Mouse (Mus musculus): ENCODE results near the gene Wbp4.
"Not testable (repeated sequence)": the region's sequence is repeated elsewhere in the genome, so short reads cannot be mapped to it uniquely, and the experiment has no call there.

Gene Wbp4

GRCm38 (mm10) chr14:79481339-79482151 lies at the start of gene Wbp4:
Gene Wbp4 (minus strand): TSS chr14:79481520.
- peak; percentile 95 for DNase-seq

DNA sequence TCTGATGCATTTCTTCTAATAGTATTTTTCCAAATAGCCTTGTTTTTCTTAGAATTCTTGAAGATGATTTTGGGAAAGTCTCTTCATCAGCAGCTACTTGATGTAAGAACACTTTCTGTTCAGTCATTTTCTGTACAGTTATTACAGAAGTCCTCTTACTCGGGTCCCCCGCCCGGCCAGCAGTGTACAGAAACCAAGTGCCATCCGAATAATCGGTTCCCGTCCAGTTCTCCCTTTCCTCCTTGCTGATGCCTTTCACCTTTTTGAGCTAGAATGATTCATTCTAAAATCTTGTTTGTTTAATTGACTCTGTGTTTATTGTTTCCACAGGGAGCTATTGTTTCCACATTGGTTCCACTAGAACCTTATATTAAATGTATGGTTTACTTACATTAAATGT lies 49.4 kb upstream of the Wbp4 start:
- DNase-seq = no peak

DNA sequence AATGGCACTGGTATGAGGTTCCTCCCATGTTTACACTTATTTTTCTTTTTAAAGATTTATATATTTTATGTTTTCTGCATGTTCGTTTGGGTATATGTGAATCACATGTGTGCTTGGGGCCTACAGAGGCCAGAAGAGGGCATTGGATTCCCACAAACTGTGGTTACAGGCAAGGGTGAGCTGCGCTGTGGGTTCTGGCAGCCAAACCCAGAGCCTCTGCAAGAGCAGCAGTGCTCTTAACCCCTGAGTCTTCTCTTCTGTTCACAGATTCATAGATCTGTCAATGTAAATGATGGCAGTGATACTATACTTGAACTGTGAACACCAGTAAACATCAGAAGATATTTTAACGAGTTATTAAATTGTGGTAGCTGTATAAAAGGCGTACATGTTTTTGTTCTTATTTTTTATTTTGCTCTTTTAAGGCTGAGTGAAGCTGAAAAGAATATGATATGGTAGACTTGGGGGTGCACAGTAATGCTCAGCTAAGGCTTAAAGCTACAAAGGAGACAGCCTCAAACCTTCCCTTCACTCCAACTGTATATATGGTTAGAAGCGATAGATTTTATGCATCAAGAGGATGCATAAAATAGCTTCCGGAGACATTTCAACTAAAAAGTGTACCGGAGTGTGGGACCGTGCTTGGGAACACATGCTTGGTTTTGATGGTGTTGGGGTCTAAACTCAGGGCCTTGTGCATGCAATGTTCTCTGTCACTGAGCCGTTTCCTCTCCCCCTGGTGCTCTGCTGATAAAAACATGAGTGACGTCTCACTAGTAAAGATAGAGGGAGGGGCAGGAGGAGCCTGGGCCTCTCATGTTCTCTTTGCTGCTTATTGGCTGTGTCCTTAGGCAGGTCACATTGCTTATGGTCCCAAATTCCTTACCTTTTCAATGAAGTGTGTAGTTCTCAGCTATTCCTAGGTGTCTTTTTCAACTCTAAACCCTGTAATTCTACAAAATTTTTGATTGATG lies 48.5 kb upstream of the Wbp4 start:
- DNase-seq = no peak

DNA sequence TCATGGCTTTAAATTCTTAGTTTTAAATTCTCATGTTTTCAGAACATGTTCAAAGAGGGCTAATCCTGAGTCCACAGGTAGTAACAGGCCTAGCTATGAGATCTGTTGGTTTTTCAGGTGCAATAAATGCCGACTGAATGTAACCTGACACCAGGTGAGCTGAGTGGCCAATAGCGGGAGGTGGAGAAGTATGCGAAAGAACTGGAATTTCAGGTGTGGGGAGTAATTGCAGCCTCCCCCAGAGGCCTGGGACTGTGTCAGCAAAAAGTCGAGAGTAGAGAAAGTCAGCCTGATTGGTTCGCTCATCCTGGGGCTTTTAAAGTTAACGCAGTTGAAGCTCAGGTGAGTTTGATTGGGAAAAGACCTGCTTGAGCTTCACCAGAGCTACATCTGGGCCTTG lies 46.4 kb upstream of the Wbp4 start:
- DNase-seq = no peak

GRCm38 (mm10) chr14:79526106-79526505 lies 44.8 kb upstream of the Wbp4 start:
- DNase-seq = not testable (repeated sequence)

- DNase-seq = peak; percentile 48
Observed at GRCm38 (mm10) chr14:79522387-79522786, 41.1 kb upstream of the Wbp4 start.

DNA sequence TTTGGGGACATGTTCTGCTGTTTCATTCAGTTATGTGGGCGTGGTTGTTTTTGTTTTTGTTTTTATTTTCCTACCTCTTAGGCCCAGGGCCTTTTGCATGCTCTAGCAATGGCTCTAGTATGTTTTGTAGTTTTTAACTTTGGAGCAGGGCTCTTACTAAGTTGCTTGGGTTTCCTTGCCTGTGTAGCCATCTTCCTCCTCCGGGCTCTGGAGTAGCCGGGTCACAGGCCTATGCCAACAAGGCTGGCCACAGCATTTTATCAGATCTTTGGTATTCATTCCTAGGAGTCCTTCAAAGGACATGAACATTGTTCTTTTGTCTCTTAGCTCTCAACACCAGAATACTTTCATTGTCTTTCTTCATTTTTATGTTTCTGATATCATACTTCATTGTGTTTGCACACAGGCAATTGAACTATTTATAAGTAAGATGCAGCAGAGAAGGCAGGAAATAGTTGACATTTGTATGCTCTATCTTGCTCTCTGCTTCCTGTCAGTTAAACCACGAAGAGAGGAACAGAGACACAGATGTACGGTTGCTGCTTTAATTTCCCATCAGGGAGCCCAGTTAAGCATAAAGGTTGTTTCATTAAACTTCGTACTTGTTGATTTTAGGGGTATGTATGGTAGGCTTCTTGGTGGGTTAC lies 40.3 kb upstream of the Wbp4 start:
- peak; percentile 53 for DNase-seq

- DNase-seq = peak; percentile 48
Observed at GRCm38 (mm10) chr14:79521056-79521455, 39.7 kb upstream of the Wbp4 start.

GRCm38 (mm10) chr14:79520612-79521011 lies 39.3 kb upstream of the Wbp4 start:
- no peak for DNase-seq

DNA sequence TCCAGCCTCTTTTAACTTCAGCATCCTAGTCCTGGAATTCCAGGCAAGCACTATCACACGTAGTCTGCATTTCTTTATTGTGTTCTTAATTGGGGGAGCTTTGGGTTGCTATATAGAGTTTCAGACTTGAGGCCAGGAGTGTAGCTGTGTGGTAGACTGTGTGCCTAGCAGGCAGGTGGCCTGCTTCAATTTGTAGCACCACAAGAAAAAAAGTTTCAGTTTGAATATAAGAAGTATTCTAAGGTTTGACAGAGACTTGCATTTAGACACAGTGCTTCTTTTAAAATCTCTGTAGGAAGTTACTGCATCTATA lies 38.3 kb upstream of the Wbp4 start:
- no peak for DNase-seq

GRCm38 (mm10) chr14:79518761-79519662 lies 37.7 kb upstream of the Wbp4 start:
- peak; percentile 61 for DNase-seq

DNA sequence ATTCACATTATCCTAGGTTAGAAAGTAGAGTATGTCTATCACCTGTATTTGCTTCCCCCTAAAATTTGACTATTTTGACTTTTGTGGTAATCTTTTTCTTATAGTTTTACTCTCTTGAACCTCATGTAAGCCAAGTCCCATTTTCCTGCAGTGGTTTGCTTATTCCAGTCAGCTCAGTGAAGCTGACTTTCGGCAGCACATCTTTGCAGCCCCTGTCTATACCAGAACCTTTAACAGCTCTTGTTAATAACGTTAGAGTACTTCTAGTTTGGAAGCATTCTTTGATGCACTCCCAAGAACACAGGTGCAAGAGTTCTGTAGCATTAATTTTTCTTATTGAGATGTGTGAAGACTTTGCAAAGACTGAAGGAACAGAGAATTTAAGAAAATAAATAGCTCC lies 36.8 kb upstream of the Wbp4 start:
- DNase-seq = no peak

DNA sequence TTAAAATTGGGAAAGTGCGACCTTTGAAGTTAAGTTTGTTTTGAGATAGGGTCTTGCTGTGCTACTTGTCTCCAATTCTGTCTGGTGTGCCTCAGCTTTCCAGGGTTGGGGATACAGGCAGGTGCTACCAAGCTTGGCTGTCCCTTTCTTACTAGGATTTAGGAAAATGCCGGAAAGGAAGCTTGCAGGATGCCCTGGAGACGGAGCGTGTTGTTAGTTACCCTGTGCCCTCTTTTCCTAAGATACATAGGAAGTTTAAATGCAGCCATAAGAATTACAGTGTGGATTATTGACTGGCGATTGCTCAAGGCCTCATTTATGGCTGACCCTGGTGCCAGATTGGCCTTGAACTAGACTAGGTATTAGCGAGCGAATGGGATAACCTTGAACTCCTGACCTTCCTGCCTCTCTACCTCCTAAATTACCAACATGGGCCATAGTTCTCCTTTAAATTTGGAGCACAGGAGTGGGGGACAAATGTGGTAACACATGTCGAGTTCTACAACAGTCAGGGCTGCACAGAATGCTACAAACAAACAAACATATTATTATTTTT lies 35.9 kb upstream of the Wbp4 start:
- no peak for DNase-seq

GRCm38 (mm10) chr14:79516751-79517150 lies 35.4 kb upstream of the Wbp4 start:
- no peak for DNase-seq

GRCm38 (mm10) chr14:79516243-79516610 lies 34.9 kb upstream of the Wbp4 start:
- no peak for DNase-seq

DNA sequence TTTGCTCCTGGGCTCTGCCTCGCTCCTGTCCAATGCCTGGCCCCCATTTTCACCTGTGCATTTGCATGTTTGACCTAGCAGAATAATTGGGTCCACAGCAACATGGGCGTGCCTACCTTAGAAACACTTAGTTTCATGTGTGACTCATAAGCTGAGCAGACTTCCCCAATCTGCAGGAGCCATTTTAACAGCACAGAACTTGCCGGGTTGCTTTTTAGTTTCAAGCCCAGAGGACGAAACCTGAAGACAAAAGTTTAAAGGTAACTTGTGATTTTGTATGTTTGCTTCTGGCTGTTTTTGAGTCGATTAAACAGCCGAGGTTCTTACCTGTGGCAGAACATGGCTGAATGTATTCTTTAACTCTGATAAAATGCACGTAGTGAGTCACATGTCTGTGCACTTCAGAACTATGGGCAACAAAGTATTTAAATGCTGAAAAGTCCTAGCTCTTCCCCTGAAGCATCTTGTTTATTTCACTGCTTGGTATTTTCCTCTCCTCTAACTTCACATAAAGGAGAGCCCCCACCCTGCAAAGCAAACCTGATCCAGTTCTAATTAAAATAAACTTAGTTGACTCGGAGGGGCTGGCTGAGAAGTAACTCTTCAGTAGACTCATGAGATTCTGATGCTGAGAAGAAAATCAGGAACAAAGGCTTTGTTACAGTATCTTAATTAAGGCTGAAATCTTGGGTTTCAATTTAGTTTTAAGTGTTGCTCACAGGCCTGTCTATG lies 34.4 kb upstream of the Wbp4 start:
- DNase-seq = peak; percentile 58

- DNase-seq = no peak
Observed at GRCm38 (mm10) chr14:79515100-79515499, 33.8 kb upstream of the Wbp4 start.

DNA sequence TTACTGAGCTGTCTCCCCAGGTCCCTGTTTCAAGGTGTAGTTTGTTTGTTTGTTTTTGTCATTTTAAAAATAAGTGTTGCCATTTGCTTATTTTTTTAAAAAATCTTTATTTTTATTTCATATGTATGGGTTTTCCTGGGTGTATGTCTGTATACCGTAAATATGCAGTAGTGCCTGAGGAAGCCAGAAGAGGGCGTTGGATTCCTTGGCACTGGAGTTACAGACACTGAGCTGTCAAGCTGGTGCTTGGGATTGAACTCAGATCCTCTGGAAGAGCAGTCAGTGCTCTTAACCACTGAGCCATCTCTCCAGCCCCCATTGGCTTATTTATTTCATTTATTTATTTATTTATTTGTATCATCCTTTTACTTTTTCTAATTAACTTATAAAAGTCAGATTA lies 32.6 kb upstream of the Wbp4 start:
- DNase-seq = peak; percentile 61

DNA sequence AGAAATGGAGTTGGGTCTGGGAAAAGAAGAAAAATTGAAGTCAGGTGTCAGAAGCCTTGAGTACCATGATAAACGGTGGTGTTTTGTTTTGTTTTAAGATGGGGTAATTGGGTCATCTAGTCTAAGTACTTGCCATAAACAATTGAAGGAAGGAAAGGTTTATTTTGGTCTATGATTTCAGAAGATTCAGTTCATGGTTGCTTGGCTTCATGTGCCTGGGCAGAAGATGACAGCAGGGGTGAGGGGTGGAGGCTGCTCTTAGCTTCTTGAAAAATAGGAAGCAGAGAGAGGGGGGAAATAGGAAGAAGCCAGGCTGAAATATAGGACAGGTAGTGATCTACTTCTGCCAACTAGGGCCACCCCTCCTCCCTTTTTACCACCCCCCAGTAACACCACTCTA lies 30.2 kb upstream of the Wbp4 start:
- DNase-seq = no peak

GRCm38 (mm10) chr14:79508662-79509305 lies 27.5 kb upstream of the Wbp4 start:
- DNase-seq = no peak

- DNase-seq = no peak
Observed at GRCm38 (mm10) chr14:79507846-79508245, 26.5 kb upstream of the Wbp4 start.

Data from thymus, postnatal 4 days (tissue).